Mouse (Mus musculus): ENCODE results near the gene Gnao1. TPM values are rescaled to one million over a fixed set of nuclear protein-coding genes. Genes with fewer than 3 reads are reported as not detected.

Gnao1 gene
- total and polyA plus RNA-seq, 3 experiments, result 1.1 to 13.5 (median 3.5) TPM

DNA sequence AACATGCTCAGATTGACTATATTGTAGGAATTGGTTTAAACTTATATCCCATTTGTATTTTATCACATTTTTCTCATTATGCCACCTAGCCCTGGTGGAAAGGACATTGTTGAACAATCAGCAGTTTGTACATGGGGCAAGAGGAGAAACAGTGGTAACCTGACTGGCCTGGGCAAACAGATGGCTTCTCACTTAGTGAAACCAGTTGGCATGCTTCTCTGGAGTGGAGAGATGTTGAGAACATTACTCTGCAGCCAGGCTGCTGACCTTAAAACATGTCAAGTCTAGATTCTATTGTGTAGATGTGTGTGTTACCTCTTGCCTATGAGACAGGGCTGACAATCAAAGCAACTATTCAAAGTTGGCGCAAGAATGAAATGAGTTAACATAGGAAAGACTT is 7.6 kb downstream of the Gnao1 start:
- dilution Hi-C loops (cut with MboI; ENCODE audit: extremely low pct_ligation_motif_present, extremely low pct_unique_long_range_greater_than_20kb, low sequenced_read_pairs), result no loop called here
- in situ Hi-C loops (cut with MboI; ENCODE audit: low pct_ligation_motif_present, low pct_unique_long_range_greater_than_20kb, low sequenced_read_pairs), result no loop called here
- H3K4me3 ChIP-seq (replicated peaks in 1 of 3; ENCODE audit: low read depth in 2 of 3, low read length in 2 of 3, poor library complexity in 1 of 3), result no peak overlapping the region
- no peak overlapping the region for H3K4me2 ChIP-seq (ENCODE audit: insufficient read depth, low read depth, poor library complexity, severe bottlenecking)
- no peak overlapping the region for H3K27ac ChIP-seq (ENCODE audit: insufficient read depth, low read depth)
- H3K4me1 ChIP-seq (ENCODE audit: control insufficient read depth in 1 of 2, insufficient read depth in 2 of 2), result peaks cover 0 to 3% of the 10 kb centered on the region in 2 experiments; a peak in 1 of 4 replicates
- H3K79me2 ChIP-seq (replicated peaks; ENCODE audit: control insufficient read depth, extremely low read depth, insufficient read depth, poor library complexity, severe bottlenecking), result no peaks in the 10 kb centered on the region
- H3K9ac ChIP-seq (ENCODE audit: insufficient read depth, low read depth), result no peak overlapping the region
- no peaks in the 10 kb centered on the region for H3K9me3 ChIP-seq (replicated peaks; ENCODE audit: low read length)
- peaks cover 0 to 43% of the 10 kb centered on the region in 2 experiments for H3K36me3 ChIP-seq (replicated peaks in 1 of 2; ENCODE audit: control insufficient read depth in 1 of 2, insufficient read depth in 1 of 2, low read length in 1 of 2)
- no peak for DNase-seq (ENCODE audit: extremely low read depth)
- no peaks in the 10 kb centered on the region for H3K27me3 ChIP-seq (replicated peaks)
- TF ChIP-seq JUN (IDR thresholded peaks at IDR 0.05; ENCODE audit: insufficient read depth, low read depth, low read length) (no peak), SMC3 (IDR thresholded peaks at IDR 0.05; ENCODE audit: low read depth, low read length) (no peak), ZC3H11A (IDR thresholded peaks at IDR 0.05; ENCODE audit: low read depth, low read length) (no peak), UBTF (IDR thresholded peaks at IDR 0.05; ENCODE audit: low read depth, low read length) (no peak), ETS1 (conservative IDR thresholded peaks at IDR 0.05; ENCODE audit: low read depth, low read length) (no peak), TBP (conservative IDR thresholded peaks at IDR 0.05; ENCODE audit: low read depth, low read length) (no peak), USF2 (conservative IDR thresholded peaks at IDR 0.05; ENCODE audit: low read depth, low read length) (no peak), GABPA (IDR thresholded peaks at IDR 0.05; ENCODE audit: insufficient replicate concordance, low read depth, low read length) (no peak), MEF2A (IDR thresholded peaks at IDR 0.05; ENCODE audit: borderline replicate concordance, low read depth, low read length) (no peak), JUND (conservative IDR thresholded peaks at IDR 0.05; ENCODE audit: low read depth, low read length) (no peak), IRF4 (IDR thresholded peaks at IDR 0.05; ENCODE audit: low read depth, low read length) (no peak), NRF1 (IDR thresholded peaks at IDR 0.05; ENCODE audit: low read depth, low read length) (no peak), KAT2A (IDR thresholded peaks at IDR 0.05; ENCODE audit: insufficient replicate concordance, low read length) (no peak), CHD2 (IDR thresholded peaks at IDR 0.05; ENCODE audit: low read length) (no peak), MYC (IDR thresholded peaks at IDR 0.05; ENCODE audit: low read depth, low read length) (no peak)

DNA sequence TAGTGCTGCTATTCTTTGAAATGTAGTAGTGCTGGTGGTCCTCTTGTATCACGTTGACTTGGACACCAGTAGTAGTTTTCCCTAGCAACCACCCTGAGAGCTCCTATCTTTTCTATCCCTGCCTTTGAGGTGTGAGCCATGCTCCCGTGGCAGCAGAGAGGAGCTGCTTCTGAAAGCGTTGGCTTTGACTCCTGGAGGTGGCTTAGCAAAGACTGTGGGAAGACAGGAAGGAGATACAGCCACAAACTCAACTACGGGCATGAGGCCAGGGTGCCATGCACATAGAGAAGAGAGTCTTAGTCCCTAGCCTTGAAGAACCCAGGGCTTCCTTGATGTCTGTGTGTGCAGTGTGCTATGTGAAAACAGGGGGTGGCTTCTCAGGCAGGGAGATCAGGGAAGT is 10.2 kb downstream of the Gnao1 start:
- no peaks in the 10 kb centered on the region for H3K27me3 ChIP-seq (replicated peaks)
- no peak overlapping the region for H3K4me3 ChIP-seq (replicated peaks in 1 of 3; ENCODE audit: low read depth in 2 of 3, low read length in 2 of 3, poor library complexity in 1 of 3)
- H3K9me3 ChIP-seq (replicated peaks; ENCODE audit: low read length), result no peaks in the 10 kb centered on the region
- in situ Hi-C loops (cut with MboI; ENCODE audit: low pct_ligation_motif_present, low pct_unique_long_range_greater_than_20kb, low sequenced_read_pairs) (no loop called here), dilution Hi-C loops (cut with MboI; ENCODE audit: extremely low pct_ligation_motif_present, extremely low pct_unique_long_range_greater_than_20kb, low sequenced_read_pairs) (no loop called here)
- no peak overlapping the region for H3K9ac ChIP-seq (ENCODE audit: insufficient read depth, low read depth)
- TF ChIP-seq IRF4 (IDR thresholded peaks at IDR 0.05; ENCODE audit: low read depth, low read length), result no peak
- no peak for TF ChIP-seq CHD1 (IDR thresholded peaks at IDR 0.05; ENCODE audit: low read depth, low read length)
- TF ChIP-seq TCF12 (IDR thresholded peaks at IDR 0.05; ENCODE audit: low read depth, low read length), result no peak
- TF ChIP-seq RAD21 (IDR thresholded peaks at IDR 0.05; ENCODE audit: low read depth, low read length), result no peak
- no peak for TF ChIP-seq NRF1 (IDR thresholded peaks at IDR 0.05; ENCODE audit: low read depth, low read length)
- TF ChIP-seq ZKSCAN1 (IDR thresholded peaks at IDR 0.05; ENCODE audit: borderline replicate concordance, low read depth, low read length), result no peak
- no peak for TF ChIP-seq KAT2A (IDR thresholded peaks at IDR 0.05; ENCODE audit: insufficient replicate concordance, low read length)
- no peak for TF ChIP-seq MAFK (IDR thresholded peaks at IDR 0.05; ENCODE audit: insufficient replicate concordance, low read length)
- TF ChIP-seq CTCF (conservative IDR thresholded peaks at IDR 0.05 in 1 of 2, IDR thresholded peaks at IDR 0.05 in 1 of 2; ENCODE audit: low read depth in 2 of 2, low read length in 2 of 2), result no peak
- TF ChIP-seq MAX (IDR thresholded peaks at IDR 0.05; ENCODE audit: low read length), result no peak
- no peak for TF ChIP-seq MYC (IDR thresholded peaks at IDR 0.05; ENCODE audit: low read depth, low read length)
- no peak for TF ChIP-seq E2F4 (IDR thresholded peaks at IDR 0.05; ENCODE audit: insufficient replicate concordance, low read depth, low read length)
- no peak for TF ChIP-seq JUN (IDR thresholded peaks at IDR 0.05; ENCODE audit: insufficient read depth, low read depth, low read length)
- no peak for TF ChIP-seq SIN3A (IDR thresholded peaks at IDR 0.05; ENCODE audit: low read length)
- TF ChIP-seq ELF1 (IDR thresholded peaks at IDR 0.05; ENCODE audit: low read depth, low read length), result no peak
- no peak for TF ChIP-seq PAX5 (IDR thresholded peaks at IDR 0.05; ENCODE audit: low read length)
- no peak for TF ChIP-seq MEF2A (IDR thresholded peaks at IDR 0.05; ENCODE audit: borderline replicate concordance, low read depth, low read length)
- no peak for TF ChIP-seq POLR2AphosphoS2 (IDR thresholded peaks at IDR 0.05; ENCODE audit: low read depth, low read length)
- no peak for TF ChIP-seq MXI1 (IDR thresholded peaks at IDR 0.05; ENCODE audit: low read depth, low read length)
- TF ChIP-seq POLR2A (IDR thresholded peaks at IDR 0.05; ENCODE audit: low read depth, low read length), result no peak
- no peak overlapping the region for H3K27ac ChIP-seq (ENCODE audit: insufficient read depth, low read depth)
- H3K4me1 ChIP-seq (ENCODE audit: control insufficient read depth in 1 of 2, insufficient read depth in 2 of 2), result no peaks in the 10 kb centered on the region
- no peak overlapping the region for H3K4me2 ChIP-seq (ENCODE audit: insufficient read depth, low read depth, poor library complexity, severe bottlenecking)
- H3K36me3 ChIP-seq (replicated peaks in 1 of 2; ENCODE audit: control insufficient read depth in 1 of 2, insufficient read depth in 1 of 2, low read length in 1 of 2), result peaks cover 0 to 44% of the 10 kb centered on the region in 2 experiments
- no peaks in the 10 kb centered on the region for H3K79me2 ChIP-seq (replicated peaks; ENCODE audit: control insufficient read depth, extremely low read depth, insufficient read depth, poor library complexity, severe bottlenecking)
- no peak for DNase-seq (ENCODE audit: extremely low read depth)

Measured in CH12.LX (cell line).